Mouse (Mus musculus) spleen, adult 2 months (tissue): ENCODE results near the gene Tnks1bp1. TPM values are rescaled to one million over a fixed set of nuclear protein-coding genes. Genes with fewer than 3 reads are reported as not detected.

Source experiments
- DNase-seq, 2 experiments: peaks; one replicate each; pipeline versions ENCODE4 v3.0.0 to v3.0.0-alpha.2; 2012 to 2021; ENCODE audit warnings: low spot score in 2 of 2, low read depth in 1 of 2
- H3K27ac ChIP-seq: fragments of 200-500 bp; 2 replicates; pipeline ENCODE4 v1.5.1; 2012; ENCODE audit warnings: low read length, inconsistent platforms; ENCODE audit not compliant: insufficient read depth
- H3K27me3 ChIP-seq: fragments of 200-500 bp; 2 replicates; pipeline ENCODE4 v1.6.1; 2012; ENCODE audit warnings: mild to moderate bottlenecking, moderate library complexity, low read length, inconsistent platforms; ENCODE audit not compliant: control insufficient read depth, insufficient read depth
- H3K36me3 ChIP-seq: fragments of 200-500 bp; 2 replicates; pipeline ENCODE4 v1.6.1; 2012; ENCODE audit warnings: mild to moderate bottlenecking, low read length, inconsistent platforms; ENCODE audit not compliant: control insufficient read depth, insufficient read depth
- H3K4me1 ChIP-seq: fragments of 200-500 bp; 2 replicates; pipeline ENCODE4 v1.6.1; 2011; ENCODE audit warnings: inconsistent platforms; ENCODE audit not compliant: control insufficient read depth, insufficient read depth, insufficient read length
- H3K4me3 ChIP-seq: fragments of 200-500 bp; 2 replicates; pipeline ENCODE4 v1.5.1; 2011; ENCODE audit warnings: mild to moderate bottlenecking, inconsistent platforms; ENCODE audit not compliant: insufficient read depth, insufficient read length; ENCODE audit errors: extremely low read depth
- CTCF ChIP-seq: fragments of 200-500 bp; IDR thresholded peaks from 2 replicates; pipeline ENCODE4 v1.5.1; 2011; ENCODE audit warnings: mild to moderate bottlenecking, inconsistent platforms; ENCODE audit not compliant: insufficient read depth, insufficient read length, insufficient replicate concordance; ENCODE audit errors: extremely low read depth
- POLR2A ChIP-seq: fragments of 200-500 bp; IDR thresholded peaks from 2 replicates; pipeline ENCODE4 v1.6.1; 2011; ENCODE audit warnings: low read depth, low read length, inconsistent platforms
- WGBS: fragments of 180-500 bp; shearing (Covaris S2); methylation state at CpG from one replicate; pipeline ENCODE4 v1.1.7; 2018; 5-methylcytosine and 5-hydroxymethylcytosine counted together
- polyA plus RNA-seq: library from polyadenylated mRNA; depleted of rRNA; stranded (reverse); fragments of >200 nt; gene quantifications from 2 replicates; pipeline ENCODE4 v1.2.3, GENCODE M21; 2012

The Tnks1bp1 gene
- polyA plus RNA-seq, 1 experiment, result 20.3 TPM

- Histone ChIP-seq H3K27ac (no peak overlapping the region), H3K4me3 (no peak overlapping the region), H3K27me3 (no peaks in the 10 kb centered on the region), H3K36me3 (no peaks in the 10 kb centered on the region), H3K4me1 (no peaks in the 10 kb centered on the region)
- 13% methylated on average over 5 of the region's 5 CpGs for WGBS
- no peak for DNase-seq
- no peak for TF ChIP-seq POLR2A
- no peak for TF ChIP-seq CTCF
Observed at GRCm38 (mm10) chr2:85027281-85027680, 20.5 kb upstream of the Tnks1bp1 start.

- 77% methylated on average over 6 of the region's 6 CpGs for WGBS
- Histone ChIP-seq H3K4me3 (no peak overlapping the region), H3K4me1 (no peaks in the 10 kb centered on the region; the same call in 1 of the 2 replicates), H3K36me3 (no peaks in the 10 kb centered on the region), H3K27ac (no peak overlapping the region), H3K27me3 (no peaks in the 10 kb centered on the region)
- DNase-seq, result no peak
- TF ChIP-seq POLR2A (no peak), CTCF (no peak)
Observed at GRCm38 (mm10) chr2:85029897-85030296, 17.9 kb upstream of the Tnks1bp1 start.

GRCm38 (mm10) chr2:85030989-85031388, 16.8 kb upstream of the Tnks1bp1 start:
- no peaks in the 10 kb centered on the region for H3K27me3 ChIP-seq

DNA sequence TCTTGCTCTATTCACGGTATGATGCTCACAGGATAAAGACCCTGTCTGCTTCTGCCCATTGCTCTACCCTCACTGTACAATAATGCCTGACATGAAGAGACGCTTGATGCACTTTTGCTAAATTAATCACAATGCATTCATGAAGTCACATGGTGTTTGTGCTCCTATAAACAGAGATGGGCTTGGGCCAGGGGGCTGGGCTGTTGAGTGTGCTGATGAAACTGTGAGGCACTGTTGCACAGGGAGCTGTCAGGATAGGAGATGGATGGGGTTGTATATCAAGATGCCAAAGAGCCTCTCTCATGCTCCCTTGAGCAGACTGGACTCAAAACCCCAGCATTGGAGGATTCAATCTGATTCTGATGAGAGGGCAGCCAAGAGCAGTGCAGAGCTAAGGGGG, 14.7 kb upstream of the Tnks1bp1 start:
- no peak overlapping the region for H3K27ac ChIP-seq
- H3K27me3 ChIP-seq, result no peaks in the 10 kb centered on the region
- no peaks in the 10 kb centered on the region for H3K36me3 ChIP-seq
- no peak for DNase-seq
- WGBS, result 79% methylated on average over 2 of the region's 2 CpGs
- no peak overlapping the region for H3K4me3 ChIP-seq
- peaks cover 6% of the 10 kb centered on the region; the same call in 1 of the 2 replicates for H3K4me1 ChIP-seq
- TF ChIP-seq CTCF (no peak), POLR2A (no peak)

More at GRCm38 (mm10) chr2:85030989-85031388, 16.8 kb upstream of the Tnks1bp1 start:
- Histone ChIP-seq H3K4me1 (no peaks in the 10 kb centered on the region; the same call in 1 of the 2 replicates), H3K36me3 (no peaks in the 10 kb centered on the region), H3K4me3 (no peak overlapping the region), H3K27ac (no peak overlapping the region)
- DNase-seq, result no peak
- 32% methylated on average over 6 of the region's 6 CpGs for WGBS
- TF ChIP-seq CTCF (no peak), POLR2A (no peak)

GRCm38 (mm10) chr2:85034169-85034568, 13.7 kb upstream of the Tnks1bp1 start:
- no peak overlapping the region for H3K27ac ChIP-seq
- no peaks in the 10 kb centered on the region; the same call in 1 of the 2 replicates for H3K36me3 ChIP-seq
- no peak for DNase-seq
- peaks cover 6% of the 10 kb centered on the region; the same call in 1 of the 2 replicates for H3K4me1 ChIP-seq
- TF ChIP-seq CTCF (no peak), POLR2A (no peak)
- no peaks in the 10 kb centered on the region for H3K27me3 ChIP-seq
- no peak overlapping the region for H3K4me3 ChIP-seq
- 9% methylated on average over 7 of the region's 7 CpGs for WGBS

GRCm38 (mm10) chr2:85036507-85037046, 11.2 kb upstream of the Tnks1bp1 start:
- H3K27me3 ChIP-seq, result no peaks in the 10 kb centered on the region
- 18% methylated on average over 11 of the region's 11 CpGs for WGBS
- H3K4me3 ChIP-seq, result peak overlapping the region; percentile 92
- TF ChIP-seq POLR2A (no peak), CTCF (no peak)
- no peak overlapping the region for H3K27ac ChIP-seq
- H3K4me1 ChIP-seq, result peaks cover 6% of the 10 kb centered on the region; the same call in 1 of the 2 replicates
- peaks cover 18% of the 10 kb centered on the region for H3K36me3 ChIP-seq
- DNase-seq, result no peak
